7 mouse cellular contexts compared by ENCODE assay signal in the genomic region with DNA sequence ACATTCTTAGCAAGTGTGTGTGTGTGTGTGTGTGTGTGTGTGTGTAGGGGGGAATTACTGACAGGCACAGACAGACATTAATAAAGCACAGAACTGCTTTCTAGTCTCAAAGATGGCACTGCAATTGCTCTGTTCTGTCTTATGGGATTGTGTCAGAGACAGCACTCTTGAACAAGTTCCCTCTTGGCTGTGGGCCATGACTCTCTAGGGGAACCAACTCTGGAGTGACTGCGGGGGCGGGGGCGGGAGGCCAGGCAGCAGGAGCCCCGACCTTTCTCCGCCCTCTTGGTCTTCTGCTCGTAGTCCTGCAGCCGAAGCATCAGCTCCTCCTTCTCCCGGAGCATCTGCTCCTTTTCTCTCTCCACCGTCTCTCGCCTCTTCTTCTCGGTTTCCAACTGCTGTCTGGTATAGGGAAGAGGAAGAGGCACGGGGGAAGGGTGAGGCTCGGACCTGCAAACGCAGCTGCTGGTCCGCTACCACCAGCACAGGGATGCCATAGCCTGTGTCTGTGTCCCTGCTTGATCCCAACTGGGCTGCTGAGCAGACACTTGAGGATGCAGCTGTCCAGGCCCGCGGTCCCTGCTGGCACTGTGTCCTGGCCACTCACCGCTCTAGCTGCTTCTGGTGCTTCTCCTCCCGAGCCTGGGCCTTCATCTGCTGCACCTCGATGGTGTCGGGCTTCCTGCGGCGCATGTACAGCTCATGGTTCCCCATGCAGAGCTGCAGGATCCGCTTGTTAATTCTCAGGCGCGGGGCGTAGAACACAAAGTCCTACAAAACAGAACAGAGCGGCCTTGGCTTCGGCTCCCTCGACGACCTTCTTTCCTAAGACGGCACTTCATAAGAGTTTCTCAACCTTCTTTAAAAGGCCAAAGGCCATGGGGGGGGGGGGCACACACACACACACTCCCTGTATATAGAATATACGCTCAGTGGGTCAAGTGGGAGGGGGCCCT. TPM values are rescaled to one million over a fixed set of nuclear protein-coding genes. Genes with fewer than 3 reads are reported as not detected.
DNase-seq lines count a peak whose midpoint lies in the region; ATAC-seq and TF ChIP-seq lines count a peak whose summit lies in the region.

No protein-coding gene starts in this region.

- no peak overlapping the region; the same call in 1 of the 2 replicates for H3K9ac ChIP-seq in embryonic facial prominence, embryonic 12.5 days
- no peak overlapping the region; the same call in 1 of the 2 replicates for H3K9ac ChIP-seq in intestine, postnatal 0 days (ENCODE audit: low read depth, low read length)

- 0 out of 2 replicates have a peak overlapping the region, but pooled peaks have one; percentile 41 for H3K27ac ChIP-seq in embryonic facial prominence, embryonic 12.5 days
- peak overlapping the region; percentile 54; the same call in 1 of the 2 replicates for H3K27ac ChIP-seq in intestine, postnatal 0 days (ENCODE audit: low read depth, low read length)

- no peaks in the 10 kb centered on the region for H3K9me3 ChIP-seq in embryonic facial prominence, embryonic 12.5 days
- H3K9me3 ChIP-seq in intestine, postnatal 0 days (ENCODE audit: control insufficient read depth): no peaks in the 10 kb centered on the region

- peaks cover 20% of the 10 kb centered on the region for H3K36me3 ChIP-seq in embryonic facial prominence, embryonic 12.5 days
- H3K36me3 ChIP-seq in intestine, postnatal 0 days (ENCODE audit: control insufficient read depth, insufficient read depth): peaks cover 87% of the 10 kb centered on the region

- DNase-seq in right cerebral cortex, adult 2 months (ENCODE audit: low spot score in 2 of 2): peak; percentile 16 to 28
- no peak for DNase-seq in right cerebral cortex, adult 18-20 months
- peak; percentile 33 to 74 for DNase-seq in gastrocnemius, postnatal 4 days (ENCODE audit: low spot score in 2 of 2)
- peak; percentile 50 for DNase-seq in lung, postnatal 25 days (ENCODE audit: low spot score)

- H3K4me3 ChIP-seq in embryonic facial prominence, embryonic 12.5 days: no peak overlapping the region
- no peak overlapping the region for H3K4me3 ChIP-seq in intestine, postnatal 0 days (ENCODE audit: low read depth, low read length)

- TF ChIP-seq CTCF in intestine, postnatal 0 days (IDR thresholded peaks at IDR 0.05; ENCODE audit: low read depth): no peak

- peak; percentile 49; the same call in 1 of the 2 replicates for ATAC-seq in embryonic facial prominence, embryonic 12.5 days (ENCODE audit: insufficient number of reproducible peaks, insufficient read depth, low FRiP score, low TSS enrichment)
- ATAC-seq in intestine, postnatal 0 days: no peak
- no peak for ATAC-seq in activated CD4-positive, CD25-positive, alpha-beta regulatory T cell, adult 4 months

- 71% methylated on average over 33 of the region's 33 CpGs for WGBS in embryonic facial prominence, embryonic 12.5 days
- WGBS in intestine, postnatal 0 days: 54% methylated on average over 32 of the region's 33 CpGs

- H3K4me2 ChIP-seq in embryonic facial prominence, embryonic 12.5 days (replicated peaks): no peak overlapping the region
- H3K4me2 ChIP-seq in intestine, postnatal 0 days (replicated peaks; ENCODE audit: low read depth): no peak overlapping the region; the same call in 1 of the 2 replicates

- H3K4me1 ChIP-seq in embryonic facial prominence, embryonic 12.5 days: peaks cover 32% of the 10 kb centered on the region
- H3K4me1 ChIP-seq in intestine, postnatal 0 days (replicated peaks; ENCODE audit: control insufficient read depth, insufficient read depth, low read length): peaks cover 13% of the 10 kb centered on the region

- H3K27me3 ChIP-seq in embryonic facial prominence, embryonic 12.5 days: no peaks in the 10 kb centered on the region
- no peaks in the 10 kb centered on the region for H3K27me3 ChIP-seq in intestine, postnatal 0 days (replicated peaks; ENCODE audit: control insufficient read depth, insufficient read depth, low read length)

RNA-seq across cellular contexts. Expression of a gene that starts 40.2 kb away (rescaled TPM):
- polyA plus RNA-seq in embryonic facial prominence, embryonic 12.5 days (2016; fragmentation: Nextera tagmentation; extraction: Ambion mirVana): 48.6 and 52.2 TPM in 2 replicates
- total RNA-seq in gastrocnemius, postnatal 4 days (2021): 10 to 100 TPM; 14.3 to 18.9 TPM
- polyA plus RNA-seq in intestine, postnatal 0 days (2015; fragmentation: Nextera tagmentation; extraction: Ambion mirVana): 342 and 379 TPM in 2 replicates
- 100 to 1,000 TPM; 112 to 143 TPM for polyA plus RNA-seq in activated CD4-positive, CD25-positive, alpha-beta regulatory T cell, adult 4 months (2017; shearing (Covaris generic))
